Mouse (Mus musculus) megakaryocyte, embryonic 14.5 days (primary cell): Measurements from ENCODE around the gene Fgr.

Source experiments
- FLI1 ChIP-seq: IDR thresholded peaks from 2 replicates; pipeline ENCODE4 v1.6.1; 2012; ENCODE audit warnings: low read length, inconsistent platforms, mixed read lengths
- GATA1 ChIP-seq: IDR thresholded peaks from 3 replicates; pipeline ENCODE4 v1.6.1; 2012; ENCODE audit warnings: mixed read lengths, low read length, inconsistent platforms, borderline replicate concordance

GRCm38 (mm10) chr4:132944776-132945175 is 29.1 kb upstream of the Fgr start:
- TF ChIP-seq GATA1 (no peak), FLI1 (no peak)
